Comparison of ENCODE assay signal across 14 mouse cellular contexts in genomic region chr9:90823574-90824280, GRCm38 (mm10).
DNase-seq lines count a peak whose midpoint lies in the region; ATAC-seq lines count a peak whose summit lies in the region.
"Had no signal": no experiment of that assay in that cellular context is flagged by ENCODE, and none has a peak within 500 bp of the region (broad histone marks: within the 10 kb centered on the region; RNA-seq: fewer than 3 reads in every experiment).

No protein-coding gene starts in this region.

- no peaks in the 10 kb centered on the region for H3K27me3 ChIP-seq in heart, embryonic 16.5 days (ENCODE audit: control insufficient read depth, insufficient read depth, low read length)
- no peaks in the 10 kb centered on the region for H3K27me3 ChIP-seq in neural tube, embryonic 15.5 days (replicated peaks)
- H3K27me3 ChIP-seq: neural tube, embryonic 12.5 days had no signal

- DNase-seq in heart, adult 11 months, result no peak
- peak; percentile 1 for DNase-seq in lung, postnatal 36 days
- no peak for DNase-seq in lung, adult 18-20 months
- DNase-seq in T-cell, adult 2 months (ENCODE audit: low spot score), result no peak
- DNase-seq: adrenal gland, postnatal 25 days; cerebellum, adult 2 months; kidney, adult 2 months; lung, postnatal 4 days; spleen, adult 18-20 months had no signal

- no peak overlapping the region for H3K27ac ChIP-seq in heart, embryonic 16.5 days (ENCODE audit: low read length)
- no peak overlapping the region for H3K27ac ChIP-seq in neural tube, embryonic 15.5 days (replicated peaks)
- H3K27ac ChIP-seq: neural tube, embryonic 12.5 days had no signal

- no peaks in the 10 kb centered on the region for H3K36me3 ChIP-seq in heart, embryonic 16.5 days (ENCODE audit: control insufficient read depth, insufficient read depth)
- H3K36me3 ChIP-seq in neural tube, embryonic 15.5 days, result no peaks in the 10 kb centered on the region
- H3K36me3 ChIP-seq: G1E; neural tube, embryonic 12.5 days had no signal

- WGBS in heart, embryonic 16.5 days, result 81% methylated on average over 4 of the region's 4 CpGs
- 34% methylated on average over 4 of the region's 4 CpGs for WGBS in neural tube, embryonic 15.5 days

- no peaks in the 10 kb centered on the region for H3K9me3 ChIP-seq in heart, embryonic 16.5 days (replicated peaks; ENCODE audit: control insufficient read depth, low read length)
- H3K9me3 ChIP-seq in neural tube, embryonic 15.5 days (replicated peaks), result no peaks in the 10 kb centered on the region
- H3K9me3 ChIP-seq: neural tube, embryonic 12.5 days had no signal

- peak overlapping the region; percentile 20; the same call in 1 of the 2 replicates for H3K4me3 ChIP-seq in heart, embryonic 16.5 days (ENCODE audit: low read length)
- no peak overlapping the region for H3K4me3 ChIP-seq in neural tube, embryonic 15.5 days (replicated peaks)
- H3K4me3 ChIP-seq: neural tube, embryonic 12.5 days had no signal

- no peak overlapping the region for H3K9ac ChIP-seq in heart, embryonic 16.5 days (ENCODE audit: low read length)
- no peak overlapping the region for H3K9ac ChIP-seq in neural tube, embryonic 15.5 days (replicated peaks)
- H3K9ac ChIP-seq: neural tube, embryonic 12.5 days had no signal

- H3K4me2 ChIP-seq in heart, embryonic 16.5 days (ENCODE audit: low read depth, low read length), result no peak overlapping the region
- no peak overlapping the region for H3K4me2 ChIP-seq in neural tube, embryonic 15.5 days
- H3K4me2 ChIP-seq: neural tube, embryonic 12.5 days had no signal

- no peaks in the 10 kb centered on the region for H3K4me1 ChIP-seq in heart, embryonic 16.5 days (ENCODE audit: control insufficient read depth, insufficient read depth, low read length)
- H3K4me1 ChIP-seq in neural tube, embryonic 15.5 days, result no peaks in the 10 kb centered on the region

- no peak for ATAC-seq in heart, embryonic 16.5 days (replicated peaks; ENCODE audit: extremely low read depth, insufficient read depth, low FRiP score)
- ATAC-seq in common myeloid progenitor, adult 5-6 weeks (replicated peaks; ENCODE audit: low read depth, poor library complexity, severe bottlenecking), result 0 out of 2 replicates have a peak, but pooled peaks have one; percentile 45
- peak; percentile 65; the same call in 1 of the 2 replicates for ATAC-seq in neural tube, embryonic 15.5 days (ENCODE audit: low FRiP score)
